Mouse (Mus musculus) cerebellum, postnatal 36 days (tissue): ENCODE data around the gene Mid1.
"Not testable (repeated sequence)": the region's sequence is repeated elsewhere in the genome, so short reads cannot be mapped to it uniquely, and the experiment has no call there.

Source experiments
- DNase-seq, 2 experiments: peaks; one replicate each; pipeline ENCODE4 v3.0.0; 2021 to 2022; ENCODE audit warnings: mixed read lengths in 2 of 2

Mid1 gene

GRCm38 (mm10) chrX:169972791-169973494, 287.9 kb downstream of the Mid1 start:
- DNase-seq, result not testable (repeated sequence)

DNA sequence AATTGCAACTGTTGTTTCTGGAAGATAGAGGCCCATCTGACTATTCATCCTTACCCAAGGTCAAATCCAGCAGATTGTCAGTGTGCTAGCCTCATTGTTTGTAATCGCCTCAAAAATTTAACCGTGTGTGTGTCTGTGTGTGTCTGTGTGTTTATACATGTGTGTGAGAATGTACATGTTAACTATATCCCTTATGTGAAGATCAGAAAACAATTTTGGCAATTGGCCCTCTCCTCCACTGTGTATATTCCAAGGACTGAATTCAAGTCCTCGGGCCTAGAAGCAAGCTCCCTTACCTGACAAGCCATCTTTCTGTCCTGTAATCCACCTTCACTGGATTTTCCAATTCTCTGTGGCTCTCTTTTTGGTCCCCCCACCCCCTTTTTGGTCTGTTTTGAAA, 288.8 kb downstream of the Mid1 start:
- DNase-seq, result peak in 1 of 2 experiments; percentile 1

DNA sequence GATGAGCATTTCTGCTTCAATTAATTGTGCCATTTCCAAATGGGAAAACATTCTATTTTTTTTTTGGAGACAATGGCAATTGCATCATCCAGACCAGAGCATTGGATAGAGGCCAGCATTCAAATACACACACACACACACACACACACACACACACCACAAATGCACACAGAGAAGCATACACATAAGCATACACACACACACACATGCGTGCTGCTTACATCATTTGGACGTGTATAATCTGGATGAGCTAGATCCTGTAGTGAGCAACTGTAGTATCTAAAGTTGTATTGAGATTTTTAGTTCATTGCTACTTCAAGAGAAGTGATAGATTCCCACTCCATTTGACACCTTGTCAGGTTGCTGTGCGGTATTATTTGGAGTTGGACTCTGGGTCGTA, 289.5 kb downstream of the Mid1 start:
- DNase-seq, result not testable (repeated sequence)

DNA sequence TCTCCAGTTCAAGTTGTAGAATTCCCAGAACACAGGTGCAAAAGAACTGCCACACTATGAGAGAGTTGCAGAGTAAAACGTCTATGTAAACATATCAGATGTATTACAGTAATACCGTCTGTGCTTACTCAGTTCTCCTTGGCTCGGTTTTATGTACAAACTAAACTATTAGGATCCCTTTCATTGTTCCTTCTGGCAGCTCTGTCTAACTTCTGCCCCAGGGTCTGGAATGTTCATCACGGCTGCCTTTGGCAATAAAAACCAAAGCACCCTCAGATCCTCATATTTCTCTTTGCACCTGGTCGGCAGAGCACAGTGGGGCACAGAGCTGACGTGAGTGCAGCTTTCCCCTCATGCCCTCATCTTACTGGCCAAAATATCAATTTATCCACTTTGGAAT, 290.0 kb downstream of the Mid1 start:
- not testable (repeated sequence) for DNase-seq

GRCm38 (mm10) chrX:169975681-169976131, 290.7 kb downstream of the Mid1 start:
- DNase-seq, result not testable (repeated sequence)

DNA sequence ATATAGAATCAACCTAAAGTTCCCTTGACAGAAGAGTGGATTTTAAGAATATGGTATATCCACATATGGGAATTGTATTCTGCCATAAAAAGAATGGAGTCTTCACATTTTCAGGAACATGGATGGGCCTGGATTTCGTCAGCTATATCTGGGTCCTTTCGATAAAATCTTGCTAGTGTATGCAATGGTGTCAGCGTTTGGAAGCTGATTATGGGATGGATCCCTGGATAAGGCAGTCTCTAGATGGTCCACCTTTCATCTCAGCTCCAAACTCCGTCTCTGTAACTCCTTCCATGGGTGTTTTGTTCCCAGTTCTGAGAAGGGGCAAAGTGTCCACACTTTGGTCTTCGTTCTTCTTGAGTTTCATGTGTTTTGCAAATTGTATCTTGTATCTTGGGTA, 291.3 kb downstream of the Mid1 start:
- DNase-seq, result not testable (repeated sequence)

- peak in 1 of 2 experiments; percentile 2 for DNase-seq
Measured at GRCm38 (mm10) chrX:169977856-169978435, 292.9 kb downstream of the Mid1 start.

DNA sequence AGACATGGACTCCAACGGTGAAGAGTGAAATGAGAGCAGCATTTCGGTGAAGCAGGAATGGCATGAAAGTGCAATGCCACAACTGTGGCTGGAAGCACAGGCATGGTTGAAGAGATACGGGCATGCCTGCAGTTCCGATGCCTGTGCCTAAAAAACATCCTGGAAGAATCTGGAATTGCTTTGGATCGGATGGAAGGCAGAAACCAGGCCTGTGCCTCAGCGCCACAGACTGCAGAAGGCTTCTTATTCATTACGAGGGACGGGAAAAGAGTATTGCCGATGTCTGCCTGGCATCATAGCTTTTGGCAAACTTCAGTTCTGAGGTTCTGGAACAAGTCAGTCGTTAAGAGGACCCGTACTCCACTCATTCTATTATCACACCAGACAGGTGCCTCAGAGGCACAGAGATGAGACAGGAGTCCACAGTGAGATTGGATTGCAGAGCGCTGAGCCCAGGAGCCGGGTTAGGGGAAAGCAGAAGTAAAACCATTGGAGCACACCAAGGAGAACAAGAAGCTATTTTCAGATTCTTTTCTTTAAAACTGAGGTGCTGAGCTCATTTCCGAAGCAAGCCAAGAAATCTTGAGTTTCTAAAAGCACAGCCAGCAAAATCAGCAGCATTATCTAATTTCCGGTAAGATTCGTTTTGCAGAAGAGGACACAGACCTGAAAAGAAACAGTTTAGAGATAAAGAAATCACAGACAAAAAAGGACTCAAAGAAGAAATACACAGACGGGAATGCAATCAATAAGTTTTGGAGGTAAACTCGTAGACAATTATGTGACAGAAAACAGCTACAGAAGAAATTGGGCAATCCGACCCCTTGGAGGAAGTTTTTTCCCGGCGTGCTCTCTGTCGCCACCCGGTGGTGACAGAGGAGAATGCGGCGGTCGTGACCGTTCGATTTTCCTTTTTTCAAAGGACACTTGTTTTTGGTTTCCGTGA, 293.7 kb downstream of the Mid1 start:
- DNase-seq, result peak; percentile 65 to 68

DNA sequence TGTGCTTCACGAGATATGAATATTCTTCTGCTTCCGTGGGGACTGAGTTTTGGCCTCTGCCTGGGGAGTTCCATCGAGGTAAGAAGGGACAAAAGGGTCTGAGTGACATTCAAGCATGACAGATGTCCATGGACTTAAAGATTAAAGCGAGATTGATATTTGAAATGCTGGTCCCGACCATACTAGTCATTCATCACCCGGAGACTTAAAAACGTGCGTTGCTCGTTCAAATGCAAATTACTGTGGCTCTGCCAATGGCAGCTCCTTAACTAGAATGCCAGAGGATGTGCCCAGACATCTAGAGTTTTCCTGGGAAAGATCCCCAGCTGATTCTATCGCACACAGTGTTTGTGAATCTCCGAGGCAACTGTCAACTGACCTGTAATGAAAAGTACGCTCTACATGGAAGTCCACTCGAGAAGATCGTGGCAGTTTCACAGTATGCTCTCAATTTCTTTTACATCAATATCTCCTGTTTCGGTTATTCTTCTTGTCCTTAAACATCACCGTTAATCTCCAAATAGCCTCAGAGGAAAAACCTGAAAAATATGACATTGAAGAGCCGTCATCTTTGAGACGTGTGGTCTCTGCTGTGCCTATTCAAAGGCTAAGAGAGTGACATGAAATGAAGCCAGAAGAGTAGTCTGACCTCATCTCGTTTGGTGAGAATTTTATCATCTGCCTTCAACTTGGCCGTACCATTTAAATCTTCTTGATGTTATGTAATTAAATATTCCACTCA, 294.6 kb downstream of the Mid1 start:
- not testable (repeated sequence) for DNase-seq

- DNase-seq, result not testable (repeated sequence)
Measured at GRCm38 (mm10) chrX:169980203-169980556, 295.2 kb downstream of the Mid1 start.

GRCm38 (mm10) chrX:169980809-169981289, 295.9 kb downstream of the Mid1 start:
- DNase-seq, result no peak

DNA sequence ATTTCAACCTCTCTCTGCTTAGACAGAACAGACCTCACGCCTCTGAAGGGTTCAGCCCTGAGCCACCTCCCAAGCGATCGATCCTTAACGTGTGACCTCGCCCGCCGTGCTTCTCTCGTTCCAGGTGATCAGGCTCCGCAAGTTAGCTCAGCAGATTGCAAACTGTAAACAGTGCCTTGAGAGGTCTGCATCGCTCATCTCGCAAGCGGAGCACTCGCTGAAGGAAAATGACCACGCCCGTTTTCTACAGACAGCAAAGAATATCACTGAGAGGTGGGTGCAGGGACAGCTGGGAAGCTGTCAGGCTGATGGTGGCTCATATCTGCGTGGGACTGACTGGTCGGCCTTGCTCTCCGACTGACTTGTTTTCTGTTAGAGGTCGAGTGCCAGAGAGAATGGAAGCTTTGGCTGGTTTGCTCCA, 296.8 kb downstream of the Mid1 start:
- DNase-seq, result peak in 1 of 2 experiments; percentile 5

DNA sequence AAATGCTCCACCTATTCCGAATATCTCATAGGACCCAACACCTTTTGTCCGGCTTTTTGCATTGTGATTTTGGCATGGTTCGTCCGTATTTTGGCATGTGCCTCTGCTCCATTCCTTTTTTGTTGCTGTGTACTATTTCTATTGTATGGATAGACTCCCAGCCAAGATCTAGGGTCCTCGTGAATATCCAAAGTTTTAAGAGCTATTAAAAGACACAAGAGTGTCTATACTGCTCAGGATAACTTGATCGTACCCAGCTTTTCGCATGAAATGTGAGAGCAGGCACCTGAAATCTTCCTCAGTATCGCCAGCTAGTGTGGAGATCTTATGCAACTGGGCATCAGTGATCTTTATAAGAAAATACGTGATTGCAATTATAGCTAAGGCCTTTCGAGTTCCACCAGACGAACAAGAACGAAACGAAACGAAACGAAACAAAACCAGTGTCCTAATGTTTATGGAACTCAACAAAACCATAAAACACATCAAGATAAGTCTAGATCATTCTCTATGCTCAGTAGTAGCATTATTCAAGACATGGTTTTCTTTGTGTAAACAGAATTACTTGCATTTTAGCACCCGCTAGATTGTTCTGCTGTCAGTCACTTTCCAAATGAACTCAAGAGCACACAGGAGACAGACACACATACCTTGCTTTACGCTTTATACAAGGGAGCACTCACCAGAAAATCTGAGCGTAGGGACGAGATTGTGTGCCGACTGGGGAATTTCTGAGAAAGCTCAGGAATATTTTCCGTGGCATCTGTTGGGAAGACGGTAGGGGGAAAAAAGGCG, 297.8 kb downstream of the Mid1 start:
- DNase-seq, result peak in 1 of 2 experiments; percentile 1

DNA sequence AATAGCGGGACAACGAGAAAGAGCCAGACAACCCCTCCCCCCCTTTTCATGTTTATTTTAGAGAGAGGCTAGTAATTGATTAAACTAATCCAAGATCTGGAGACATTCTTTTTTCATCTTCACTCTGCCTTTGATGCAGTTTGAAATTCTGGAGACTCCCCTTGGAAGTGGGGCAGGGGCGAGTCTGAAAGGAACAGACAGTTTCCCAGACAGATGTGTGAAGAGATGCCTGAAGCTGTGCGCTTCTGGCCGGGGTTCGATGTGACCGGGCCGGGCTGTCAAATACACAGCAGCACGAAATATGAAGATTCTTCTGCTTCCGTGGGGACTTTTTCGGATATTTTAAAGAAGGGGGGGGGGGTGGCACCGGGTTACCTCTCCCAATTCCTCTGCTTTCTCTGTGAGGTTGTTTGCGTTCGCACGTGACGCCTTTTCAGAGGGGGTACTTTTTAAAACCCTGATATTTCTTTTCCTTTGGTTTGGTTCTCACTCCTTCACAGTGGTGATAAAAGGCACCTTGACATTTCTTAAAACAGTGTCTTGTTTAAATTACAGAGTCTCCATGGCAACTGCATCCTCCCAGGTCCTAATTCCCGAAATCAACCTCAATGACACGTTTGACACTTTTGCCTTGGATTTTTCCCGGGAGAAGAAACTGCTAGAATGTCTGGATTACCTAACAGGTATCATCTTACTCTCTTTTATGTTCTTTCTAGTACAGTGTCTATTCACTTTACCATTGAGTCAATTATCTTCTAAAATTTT, 298.6 kb downstream of the Mid1 start:
- not testable (repeated sequence) for DNase-seq

DNA sequence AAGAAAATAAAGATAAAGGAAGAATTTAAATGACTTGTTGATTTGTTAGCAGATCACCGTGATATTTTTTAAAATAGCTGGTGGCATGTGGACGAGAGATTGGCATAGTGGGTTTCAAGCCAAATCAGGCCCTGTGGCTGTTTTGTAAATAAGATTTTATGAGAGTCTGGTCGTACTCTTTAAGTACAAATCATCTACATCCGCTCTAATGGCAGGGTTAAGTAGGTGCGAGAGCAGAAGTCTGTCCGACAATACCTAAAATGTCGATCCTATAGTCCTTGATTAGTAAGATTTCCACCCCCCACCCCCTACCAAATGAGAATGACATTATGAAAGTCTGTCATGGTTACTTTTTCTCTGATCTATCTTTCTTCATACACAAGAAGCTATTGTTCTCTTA, 299.3 kb downstream of the Mid1 start:
- DNase-seq, result not testable (repeated sequence)

DNA sequence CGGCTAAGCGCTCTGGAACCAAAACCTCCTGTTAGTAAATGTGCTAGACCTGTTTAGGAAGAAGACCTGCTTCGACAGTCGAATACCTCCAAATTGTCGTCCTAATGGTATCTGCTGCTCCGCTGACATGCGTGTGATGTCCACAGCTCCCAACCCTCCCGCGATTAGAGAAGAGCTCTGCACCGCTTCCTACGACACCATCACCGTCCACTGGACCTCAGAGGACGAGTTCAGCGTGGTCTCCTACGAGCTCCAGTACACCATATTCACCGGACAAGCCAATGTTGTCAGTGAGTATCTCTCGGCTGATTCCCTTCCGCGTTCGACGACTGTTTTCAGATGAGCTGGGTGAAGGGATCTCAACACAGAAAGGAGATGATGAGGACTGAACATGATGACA, 299.9 kb downstream of the Mid1 start:
- peak in 1 of 2 experiments; percentile 11 for DNase-seq

DNA sequence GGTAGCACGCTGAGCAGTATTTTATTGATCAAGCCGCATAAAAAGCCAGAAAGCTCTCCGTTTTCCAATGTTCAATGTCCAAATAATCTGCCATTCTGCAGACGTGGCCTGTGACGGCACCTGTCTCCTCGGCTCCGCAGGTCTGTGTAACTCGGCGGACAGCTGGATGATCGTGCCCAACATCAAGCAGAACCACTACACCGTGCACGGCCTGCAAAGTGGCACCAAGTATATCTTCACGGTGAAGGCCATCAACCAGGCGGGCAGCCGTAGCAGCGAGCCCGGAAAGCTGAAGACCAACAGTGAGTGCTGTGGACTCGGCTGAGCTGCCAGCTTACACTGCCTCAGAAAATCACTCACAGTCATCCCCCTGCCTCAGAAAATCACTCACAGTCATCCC, 300.8 kb downstream of the Mid1 start:
- DNase-seq, result peak; percentile 41 to 51

GRCm38 (mm10) chrX:169986519-169987367, 301.7 kb downstream of the Mid1 start:
- peak; percentile 89 to 90 for DNase-seq

- peak in 1 of 2 experiments; percentile 49 for DNase-seq
Measured at GRCm38 (mm10) chrX:169987368-169987837, 302.4 kb downstream of the Mid1 start.
